Mouse (Mus musculus): ENCODE measurements around the gene Rtn3.

DNA sequence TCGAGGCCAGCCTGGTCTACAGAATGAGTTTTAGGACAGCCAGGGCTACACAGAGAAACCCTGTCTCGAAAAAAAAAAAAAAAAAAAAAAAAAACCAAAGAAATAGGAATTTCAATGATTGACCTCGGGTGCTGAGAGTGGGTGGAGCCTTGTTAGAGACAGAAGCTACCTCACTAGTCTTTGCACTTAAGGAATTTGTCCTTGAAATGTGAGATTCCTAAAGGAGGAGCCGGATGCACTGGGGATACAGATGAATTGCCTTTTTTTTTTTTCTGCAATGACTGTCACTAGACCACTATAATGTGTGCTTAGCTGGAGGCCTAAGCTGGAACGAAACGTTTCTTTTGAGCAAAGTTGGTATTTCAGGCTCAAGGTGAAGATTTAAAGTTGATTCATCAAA, 94.6 kb downstream of the Rtn3 start:
- no peak for TF ChIP-seq CTCF (IDR thresholded peaks at IDR 0.05; ENCODE audit: borderline replicate concordance, insufficient read depth, low read length)
- no peak for TF ChIP-seq POLR2A (IDR thresholded peaks at IDR 0.05; ENCODE audit: low read depth, low read length)

Data from embryonic fibroblast, embryonic 13.5 days (primary cell).